Mouse (Mus musculus) gastrocnemius, postnatal 14 days (tissue): ENCODE data around the gene Ccl9. TPM values are rescaled to one million over a fixed set of nuclear protein-coding genes. Genes with fewer than 3 reads are reported as not detected.
A peak's percentile ranks its signal among the peaks of the same experiment; 100 is the strongest.
"Not testable (repeated sequence)": the region's sequence is repeated elsewhere in the genome, so short reads cannot be mapped to it uniquely, and the experiment has no call there.

Experiments
- DNase-seq: peaks from one replicate; pipeline ENCODE4 v3.0.0; 2021; ENCODE audit warnings: mixed read lengths
- intact Hi-C: fragments of 180-260 bp; cut with DNase I; formaldehyde crosslinking; loops from one replicate; pipeline ENCODE4 v1.15.1; 2025; ENCODE audit warnings: low total_unique reads
- total RNA-seq, 2 experiments: library from RNA; stranded (reverse); gene quantifications; 2 replicates each; pipeline ENCODE4 v1.2.3; 2021

The Ccl9 gene
- total RNA-seq, 2 experiments from 2014 or later: 4.1 to 5.9 TPM

DNA sequence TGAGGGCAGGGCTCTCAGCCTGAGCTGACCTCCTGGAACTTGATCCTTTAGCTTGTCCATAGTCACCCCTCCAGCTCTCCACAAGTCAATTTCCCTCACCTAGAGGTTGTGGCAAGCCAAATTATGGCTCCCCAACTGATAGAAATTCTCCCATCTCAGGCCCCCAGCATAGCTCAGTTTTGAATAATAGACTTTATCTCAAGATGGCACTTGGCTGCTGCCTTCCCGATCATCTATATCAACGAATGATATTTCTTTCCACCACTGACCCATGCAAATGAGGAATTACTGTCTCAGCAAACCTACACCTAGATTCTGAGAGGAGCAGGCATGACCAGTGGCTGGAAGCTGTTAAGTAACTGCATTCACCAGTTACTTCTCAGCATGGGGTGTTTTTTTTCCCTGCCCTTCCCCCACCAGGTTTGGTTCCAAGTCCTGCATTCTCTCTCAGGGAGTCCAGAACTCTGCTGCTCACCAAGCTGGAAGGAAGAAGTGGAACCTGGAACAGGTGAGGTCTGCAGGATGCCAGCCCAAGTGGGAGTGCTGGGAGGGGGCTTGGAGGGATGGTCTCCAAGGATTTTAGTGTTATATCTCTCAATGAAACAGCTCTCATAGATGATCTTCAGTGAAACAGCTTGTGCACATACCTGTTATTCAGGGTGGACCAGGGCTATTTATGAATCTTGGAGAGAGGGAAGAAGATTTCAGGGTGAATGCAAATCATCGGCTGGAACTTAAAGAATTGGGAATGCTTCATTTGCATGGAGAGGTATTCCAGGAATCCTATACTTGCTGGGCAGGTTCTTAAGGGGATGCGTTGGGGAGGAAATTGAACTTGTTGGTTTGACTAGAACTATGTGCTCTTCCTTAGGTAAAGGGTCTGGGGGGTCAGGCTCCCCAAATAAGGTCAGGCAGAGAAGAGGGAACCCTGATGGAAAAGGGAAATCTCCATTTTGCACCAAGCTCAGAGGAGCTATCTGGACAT, 3.5 kb upstream of the Ccl9 start:
- intact Hi-C loops: no loop called here
- DNase-seq: no peak

DNA sequence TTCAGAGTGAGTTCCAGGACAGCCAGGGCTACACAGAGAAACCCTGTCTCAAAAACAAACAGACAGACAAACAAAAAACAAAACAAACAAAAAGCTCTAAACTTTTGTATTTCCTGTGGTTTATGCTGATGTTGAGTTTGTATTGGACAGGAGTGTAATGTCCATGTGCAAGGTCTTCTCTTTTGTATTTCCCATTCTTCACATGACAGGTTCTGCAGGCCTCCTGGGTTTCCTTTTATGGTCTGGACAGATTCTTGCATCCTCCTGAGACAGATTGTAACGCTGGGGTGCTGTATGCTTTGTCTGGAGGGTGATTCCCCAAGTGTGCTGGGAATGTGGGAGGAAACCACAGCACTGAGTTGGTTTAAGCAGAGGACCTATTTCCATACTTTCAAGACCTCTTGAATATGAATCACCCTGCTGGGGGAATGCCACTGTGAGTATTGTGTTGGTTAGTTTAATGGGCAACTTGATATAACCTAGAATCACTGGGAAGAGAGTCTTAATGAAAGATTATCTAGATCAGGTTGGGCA, 2.3 kb upstream of the Ccl9 start:
- no peak for DNase-seq
- intact Hi-C loops: no loop called here

DNA sequence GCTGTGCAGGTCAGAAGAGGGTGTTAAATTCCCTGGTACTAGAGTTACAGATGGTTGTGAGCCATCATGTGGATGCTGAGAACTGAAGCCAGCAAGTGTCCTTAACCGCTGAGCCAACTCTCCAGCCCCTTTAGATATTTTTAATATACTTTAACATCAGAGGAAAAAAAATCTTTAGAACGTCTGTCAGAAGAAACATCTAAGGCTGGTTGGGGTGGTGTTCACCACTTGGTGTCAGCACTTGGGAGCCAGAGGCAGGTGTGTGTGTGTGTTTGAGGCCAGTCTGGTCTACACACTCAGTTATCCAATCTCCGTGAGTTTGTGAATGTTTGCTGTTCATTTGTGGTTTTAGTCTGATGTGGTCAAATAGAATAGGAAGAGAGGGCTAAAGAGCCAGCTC, 563 bp upstream of the Ccl9 start:
- intact Hi-C loops: no loop called here
- DNase-seq: no peak

DNA sequence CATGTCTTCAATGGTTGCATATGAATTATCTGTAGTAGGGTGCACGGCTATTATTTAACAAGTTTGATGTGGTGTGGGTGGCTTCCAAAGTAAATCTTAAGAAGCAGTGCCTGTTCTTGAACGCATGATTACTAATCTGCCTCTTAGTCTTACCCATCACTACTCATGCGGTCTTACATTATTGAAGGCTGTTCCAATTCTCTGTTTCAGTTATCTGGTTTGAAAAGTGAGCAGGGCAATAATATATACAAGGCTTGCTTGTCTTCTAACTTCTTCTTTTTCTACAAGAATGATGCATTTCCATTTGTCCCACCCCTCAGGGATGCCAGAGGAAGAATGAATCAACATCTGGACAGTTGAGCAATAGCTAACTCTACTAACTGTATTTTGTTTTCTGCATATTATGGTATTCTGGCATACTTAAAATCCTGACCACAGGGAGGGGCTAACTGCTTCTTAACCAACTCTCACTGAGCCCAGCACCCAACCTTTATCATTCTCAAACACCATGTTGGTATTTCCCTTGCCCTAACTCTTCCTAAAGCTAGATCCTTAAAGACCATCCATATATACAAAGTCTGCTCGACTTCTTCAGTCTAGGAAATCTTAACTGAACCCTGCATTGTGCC, 1.4 kb downstream of the Ccl9 start:
- DNase-seq: no peak
- intact Hi-C loops: no loop called here

- intact Hi-C loops: no loop called here
- DNase-seq: no peak
Observed at GRCm38 (mm10) chr11:83572834-83573233, 5.6 kb downstream of the Ccl9 start.

DNA sequence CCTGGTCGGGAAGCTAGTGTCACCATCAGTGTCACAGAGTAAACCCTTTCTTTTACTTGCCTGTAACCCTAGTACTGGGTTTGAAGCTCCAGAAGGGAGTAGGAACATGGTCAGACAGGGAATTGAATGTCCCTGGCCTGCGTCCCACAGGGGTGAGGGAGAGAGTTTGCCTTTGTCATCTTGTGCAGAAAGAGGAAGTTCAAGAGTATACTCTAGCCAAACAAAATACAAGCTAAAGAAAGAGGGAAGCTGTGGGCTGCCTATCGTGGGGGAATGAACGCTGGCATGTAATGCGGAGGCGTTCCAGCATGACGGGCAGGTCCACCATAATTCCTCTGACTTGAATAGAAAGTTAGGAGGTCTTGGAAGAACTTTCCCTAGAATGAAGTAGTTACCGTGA, 6.2 kb downstream of the Ccl9 start:
- intact Hi-C loops: no loop called here
- DNase-seq: peak; percentile 17

DNA sequence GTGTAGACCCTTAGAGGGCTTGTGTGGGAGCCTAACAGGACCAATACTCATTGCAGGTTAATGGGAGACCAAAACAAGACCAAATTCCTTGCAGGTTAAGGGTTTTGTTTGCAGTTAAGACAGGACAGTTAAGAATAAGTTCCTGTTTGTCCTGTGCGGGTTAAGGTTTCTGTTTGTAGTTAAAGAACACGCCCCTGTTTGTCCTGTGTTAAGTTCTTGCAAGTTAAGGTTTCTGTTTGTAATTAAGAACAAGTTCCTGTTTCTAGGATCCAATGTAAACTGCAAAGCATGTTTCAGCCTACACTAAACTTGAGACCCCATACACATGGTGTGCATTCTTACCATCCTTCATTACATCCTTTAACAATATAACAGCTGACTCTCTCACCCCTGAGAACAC, 8.2 kb downstream of the Ccl9 start:
- intact Hi-C loops: no loop called here
- DNase-seq: no peak

GRCm38 (mm10) chr11:83569249-83569648, 9.2 kb downstream of the Ccl9 start:
- no peak for DNase-seq
- intact Hi-C loops: no loop called here

DNA sequence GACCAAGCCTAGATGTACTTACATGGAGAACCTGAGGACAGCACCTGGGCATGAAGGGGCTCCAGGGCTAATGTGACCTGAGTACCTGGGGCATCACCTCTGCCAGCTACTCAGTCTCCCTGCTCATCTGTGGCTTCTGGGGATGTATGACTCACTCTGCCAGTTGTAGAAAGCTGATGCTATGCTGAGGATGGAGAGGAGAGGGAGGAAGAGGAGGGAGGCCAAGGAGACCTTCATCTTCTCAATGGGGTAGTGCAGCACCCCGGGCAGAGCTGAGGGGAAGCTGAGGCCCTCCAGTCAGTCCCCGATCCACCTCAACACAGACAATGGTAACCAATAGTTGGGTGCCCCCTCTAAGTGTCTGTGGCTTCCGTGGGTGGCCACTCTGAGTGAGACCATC, 9.7 kb downstream of the Ccl9 start:
- intact Hi-C loops: no loop called here
- no peak for DNase-seq

GRCm38 (mm10) chr11:83568061-83568460, 10.4 kb downstream of the Ccl9 start:
- no peak for DNase-seq
- intact Hi-C loops: no loop called here

- DNase-seq: no peak
- intact Hi-C loops: no loop called here
Observed at GRCm38 (mm10) chr11:83567311-83567710, 11.1 kb downstream of the Ccl9 start.

GRCm38 (mm10) chr11:83566617-83567016, 11.8 kb downstream of the Ccl9 start:
- no peak for DNase-seq
- intact Hi-C loops: no loop called here

- intact Hi-C loops: no loop called here
- DNase-seq: peak; percentile 61
Observed at GRCm38 (mm10) chr11:83563754-83564153, 14.7 kb downstream of the Ccl9 start.

GRCm38 (mm10) chr11:83562311-83562887, 16.0 kb downstream of the Ccl9 start:
- DNase-seq: no peak
- intact Hi-C loops: no loop called here

- no peak for DNase-seq
- intact Hi-C loops: no loop called here
Observed at GRCm38 (mm10) chr11:83560405-83560804, 18.0 kb downstream of the Ccl9 start.

GRCm38 (mm10) chr11:83557074-83557473, 21.4 kb downstream of the Ccl9 start:
- intact Hi-C loops: loop anchor here (2.0 kb wide), 1 partner anchor 184 kb away; no protein-coding TSS in a partner anchor
- no peak for DNase-seq

- peak; percentile 17 for DNase-seq
- intact Hi-C loops: loop anchor here (2.0 kb wide), 1 partner anchor 185 kb away; no protein-coding TSS in a partner anchor
Observed at GRCm38 (mm10) chr11:83556085-83556781, 22.2 kb downstream of the Ccl9 start.

DNA sequence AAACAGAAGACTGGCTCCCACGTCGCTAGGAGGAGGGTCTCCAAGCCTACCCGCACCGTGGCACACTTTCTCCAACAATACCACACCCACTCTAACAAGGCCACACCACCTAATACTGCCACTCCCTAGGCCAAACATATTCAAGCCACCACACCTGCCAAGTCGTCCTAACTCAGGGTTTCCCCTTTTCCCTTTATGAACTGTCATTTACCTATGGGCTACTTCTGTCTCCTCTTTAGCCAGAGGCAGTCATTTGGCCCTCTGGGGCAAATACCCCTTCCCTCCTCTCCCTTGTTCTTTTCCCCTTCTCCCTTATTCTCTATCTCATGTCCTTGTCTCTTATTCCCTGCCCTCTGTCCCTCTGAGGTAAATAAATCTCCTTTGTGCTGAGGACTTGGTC, 26.8 kb downstream of the Ccl9 start:
- DNase-seq: no peak
- intact Hi-C loops: no loop called here

DNA sequence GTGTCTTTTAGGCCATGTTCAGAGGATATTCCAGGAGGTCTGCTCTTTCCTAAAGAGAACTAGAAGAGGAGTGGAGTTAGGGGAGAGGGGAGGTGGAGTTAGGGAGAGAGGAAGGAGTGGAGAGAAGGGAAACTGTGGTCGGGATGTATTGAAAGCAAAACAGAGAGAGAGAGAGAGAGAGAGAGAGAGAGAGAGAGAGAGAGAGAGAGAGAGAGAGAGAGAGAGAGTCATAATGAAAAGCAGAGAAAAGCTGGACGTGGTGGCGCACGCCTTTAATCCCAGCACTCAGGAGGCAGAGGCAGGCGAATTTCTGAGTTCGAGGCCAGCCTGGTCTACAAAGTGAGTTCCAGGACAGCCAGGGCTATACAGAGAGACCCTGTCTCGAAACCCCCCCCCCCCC, 27.4 kb downstream of the Ccl9 start:
- intact Hi-C loops, DNase-seq: not testable (repeated sequence)

- intact Hi-C loops: no loop called here
- no peak for DNase-seq
Observed at GRCm38 (mm10) chr11:83550186-83550632, 28.2 kb downstream of the Ccl9 start.
